Mouse (Mus musculus) cerebellum, adult (tissue): ENCODE data around the gene Olfr71.

Experiments
- ATAC-seq: cut with Nextera tagmentation; 2 replicates; pipeline ENCODE4 v1.9.2; 2017; ENCODE audit warnings: mild to moderate bottlenecking, moderate library complexity, mixed read lengths; ENCODE audit not compliant: insufficient number of reproducible peaks, low FRiP score, low TSS enrichment

Olfr71 gene

DNA sequence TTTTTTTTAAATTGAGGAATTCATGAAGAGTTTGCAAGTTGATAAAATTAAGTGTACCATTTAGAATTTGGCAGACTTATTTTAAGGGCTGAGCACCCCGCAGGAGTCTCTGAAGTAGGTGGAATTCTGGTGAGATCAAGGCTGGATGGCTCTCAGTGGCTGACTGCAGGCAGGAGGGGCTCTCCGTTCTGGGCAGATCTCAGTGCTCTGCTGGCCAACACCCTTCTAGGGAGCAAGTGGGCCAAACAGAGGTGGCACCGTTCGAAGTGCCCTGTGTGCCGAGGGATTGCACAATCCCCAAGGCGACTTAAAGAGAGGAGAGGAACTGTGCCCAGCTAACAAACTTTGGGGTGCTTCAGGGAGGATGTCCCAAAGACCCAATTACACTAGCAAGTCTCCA lies at the start of gene Olfr71:
Gene Olfr71, minus strand, starts transcription at position 387 of the 400 bp plus-strand sequence.
- ATAC-seq: no peak

DNA sequence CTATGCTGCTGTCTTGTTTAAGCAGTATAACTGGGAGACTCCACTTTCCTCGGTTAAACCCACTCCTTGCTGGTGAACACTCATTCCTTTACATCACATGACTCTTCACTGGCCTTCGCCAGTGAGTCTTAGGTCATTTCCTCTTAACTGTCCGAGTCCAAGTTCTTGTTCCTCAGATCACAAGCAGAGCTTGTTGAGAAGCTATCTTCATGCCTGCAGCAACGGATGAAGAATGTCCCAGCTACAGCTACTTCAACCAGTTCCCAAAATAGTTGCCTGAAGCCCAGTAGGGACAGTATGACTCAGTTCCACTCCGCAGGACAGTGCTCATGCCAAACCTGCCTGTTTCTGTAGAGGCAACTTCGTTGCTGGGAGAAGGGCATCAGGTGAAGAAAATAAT lies 47.2 kb upstream of the Olfr71 start:
- no peak for ATAC-seq

DNA sequence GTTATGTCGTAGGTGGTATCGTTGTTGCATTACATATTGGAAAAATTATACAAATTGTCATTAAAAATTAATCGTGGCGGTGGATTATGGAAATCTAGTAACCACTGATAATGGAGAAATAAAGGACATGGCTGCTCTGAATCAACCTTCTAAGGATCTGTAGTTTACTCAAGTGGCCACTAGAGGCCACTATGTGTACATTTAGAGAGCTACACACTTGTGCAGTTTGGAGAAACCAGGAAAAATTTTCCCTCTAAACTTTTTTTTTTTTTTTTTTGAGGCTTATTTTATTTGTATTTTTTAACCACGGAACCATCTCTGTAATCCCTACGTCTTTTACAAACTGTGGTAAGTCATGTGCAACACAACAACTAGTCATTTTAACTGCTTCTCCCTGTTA lies 35.1 kb upstream of the Olfr71 start:
- ATAC-seq: no peak

DNA sequence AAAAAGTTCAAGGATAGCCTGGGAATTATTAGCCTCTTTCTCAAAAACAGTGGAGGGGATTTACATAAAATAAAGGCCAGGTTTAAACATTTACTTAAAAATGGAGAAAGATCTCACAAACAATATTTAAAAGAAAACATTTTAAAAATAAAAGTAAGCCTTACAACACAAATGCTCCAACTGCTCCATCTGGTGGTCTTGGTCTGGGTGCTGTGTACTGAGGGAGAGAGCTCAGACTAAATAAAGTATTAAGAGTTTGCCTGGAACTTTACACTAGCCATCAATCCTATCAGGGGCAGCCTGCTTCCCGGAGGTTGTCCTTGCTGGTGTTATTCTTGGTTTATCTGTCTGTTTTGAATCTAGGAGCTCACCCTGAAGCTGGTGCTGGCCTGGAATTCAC lies 33.0 kb upstream of the Olfr71 start:
- ATAC-seq: no peak

GRCm38 (mm10) chr4:43742637-43743036 lies 32.6 kb upstream of the Olfr71 start:
- ATAC-seq: no peak

- ATAC-seq: no peak
Measured at GRCm38 (mm10) chr4:43741526-43741925, 31.5 kb upstream of the Olfr71 start.

GRCm38 (mm10) chr4:43738989-43739674 lies 29.1 kb upstream of the Olfr71 start:
- ATAC-seq: no peak

GRCm38 (mm10) chr4:43737144-43737543 lies 27.1 kb upstream of the Olfr71 start:
- no peak for ATAC-seq

DNA sequence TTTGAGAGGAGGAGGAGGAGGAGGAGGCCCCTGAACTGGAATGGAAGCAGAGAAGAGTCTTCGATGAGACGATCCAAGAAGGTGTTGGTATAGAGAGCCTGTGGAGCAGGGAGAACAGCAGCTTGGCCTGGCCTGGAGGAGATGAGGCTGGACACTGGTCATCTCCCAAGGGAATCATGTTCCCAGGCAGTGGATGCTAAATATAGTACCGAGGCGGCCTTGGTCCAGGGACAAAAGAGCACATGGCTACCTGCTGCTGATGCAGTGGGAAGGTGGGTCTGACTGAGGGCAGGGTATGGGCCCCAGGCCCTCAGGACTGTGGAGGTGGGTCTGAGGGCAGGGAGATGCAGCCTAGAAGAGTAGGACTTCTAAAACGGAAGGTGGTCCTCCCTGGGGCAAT lies 23.1 kb upstream of the Olfr71 start:
- ATAC-seq: no peak

- ATAC-seq: no peak
Measured at GRCm38 (mm10) chr4:43732171-43732570, 22.1 kb upstream of the Olfr71 start.

- no peak for ATAC-seq
Measured at GRCm38 (mm10) chr4:43730750-43731297, 20.8 kb upstream of the Olfr71 start.

DNA sequence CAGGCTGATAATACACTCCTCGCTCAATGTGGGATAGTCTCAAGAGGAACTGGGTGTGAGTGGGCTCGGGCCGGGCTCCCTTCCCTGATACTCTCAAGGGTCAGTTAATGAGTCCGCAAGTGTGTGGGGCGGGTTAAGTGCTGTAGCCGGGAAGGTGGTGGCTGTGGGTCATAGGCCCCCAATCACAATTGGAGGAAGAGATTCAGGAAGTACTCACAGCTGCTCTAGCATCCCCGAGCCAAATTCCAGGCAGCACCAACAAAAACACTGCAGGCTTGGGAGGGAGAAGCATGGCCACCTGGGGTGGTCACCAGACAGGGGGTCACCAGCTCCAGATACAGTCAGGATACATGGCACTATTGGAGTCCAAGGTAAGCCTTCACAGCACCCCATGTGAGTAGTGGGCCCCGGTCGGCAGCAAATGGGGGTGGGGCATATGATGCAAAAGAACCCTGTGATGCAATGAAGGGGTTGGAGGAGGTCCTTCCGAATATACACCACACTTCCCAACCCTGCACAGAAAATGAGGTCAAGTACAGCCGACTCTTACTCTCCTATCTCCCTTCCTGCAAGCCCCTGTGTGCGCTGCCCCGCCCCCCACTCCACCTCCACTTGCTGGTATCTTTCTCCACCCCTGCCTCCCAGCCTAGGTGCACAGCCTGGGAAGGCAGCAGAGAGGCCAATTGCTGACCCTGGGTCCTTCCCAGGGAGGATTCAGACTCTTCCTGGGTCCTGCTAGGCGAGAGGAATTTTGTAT lies 19.9 kb upstream of the Olfr71 start, which contains the start of gene Spaar:
Gene Spaar, plus strand, starts transcription at position 241 of the 757 bp plus-strand sequence.
- no peak for ATAC-seq

DNA sequence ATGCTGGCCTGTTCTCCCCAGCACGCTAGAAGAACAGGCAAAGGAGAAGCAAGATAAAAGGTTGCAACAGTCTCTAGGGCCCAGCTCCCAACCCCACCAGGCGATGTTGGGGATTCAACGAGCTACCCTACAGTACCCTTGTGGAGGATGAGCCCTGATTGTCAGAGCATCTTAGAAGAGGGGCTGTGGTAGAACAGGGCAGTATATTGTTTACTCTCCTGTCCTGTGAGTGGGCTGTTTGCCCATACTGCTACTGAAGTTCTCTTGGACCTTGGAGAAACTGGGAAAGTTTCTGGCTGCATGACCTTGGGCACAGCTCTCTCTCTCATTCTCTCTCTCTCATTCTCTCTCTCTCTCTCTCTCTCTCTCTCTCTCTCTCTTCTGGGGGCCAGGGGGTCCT lies 19.1 kb upstream of the Olfr71 start:
- no peak for ATAC-seq

GRCm38 (mm10) chr4:43728576-43728954 lies 18.5 kb upstream of the Olfr71 start:
- ATAC-seq: no peak

DNA sequence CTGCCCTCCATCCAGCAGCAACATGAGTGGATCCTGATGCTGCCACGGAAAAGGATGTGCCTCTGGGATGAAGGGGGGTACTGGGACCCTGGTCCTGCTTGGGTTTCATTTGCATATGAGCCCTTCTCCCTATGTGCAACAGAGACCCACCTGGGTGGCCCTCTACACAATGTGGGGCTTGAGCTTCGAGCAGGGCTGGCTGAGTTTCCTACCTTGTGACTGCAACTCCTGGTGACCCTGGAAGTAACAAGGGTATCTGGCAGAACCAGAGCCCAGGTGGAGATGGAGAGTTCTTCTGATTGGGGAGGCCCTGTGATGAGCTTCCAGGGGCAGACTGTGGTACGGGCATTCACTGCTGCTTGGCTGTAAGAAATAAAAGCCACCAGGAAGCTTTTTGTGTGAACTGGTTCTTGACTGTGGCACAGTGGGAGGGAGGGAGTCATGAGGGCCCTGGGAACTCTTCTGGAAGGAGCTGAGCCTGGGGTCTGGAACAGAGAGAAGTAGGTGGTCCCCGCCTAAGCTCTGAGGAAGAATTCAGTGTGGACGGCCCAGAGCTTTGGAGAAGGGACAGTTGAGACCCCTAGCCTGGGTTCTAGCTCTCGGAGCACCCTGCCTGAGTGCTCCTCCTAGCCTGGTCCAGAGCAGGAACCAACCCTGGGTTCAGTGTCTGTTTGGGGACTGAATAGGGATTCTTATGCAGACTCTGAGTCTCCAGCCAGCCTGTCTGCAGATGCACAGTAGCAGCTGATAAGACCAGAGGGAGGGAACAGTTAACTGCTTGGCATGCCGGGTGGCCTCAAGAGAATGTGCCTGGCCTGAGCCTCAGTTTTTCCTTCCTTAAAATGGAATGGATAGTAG lies 17.9 kb upstream of the Olfr71 start:
- ATAC-seq: no peak

DNA sequence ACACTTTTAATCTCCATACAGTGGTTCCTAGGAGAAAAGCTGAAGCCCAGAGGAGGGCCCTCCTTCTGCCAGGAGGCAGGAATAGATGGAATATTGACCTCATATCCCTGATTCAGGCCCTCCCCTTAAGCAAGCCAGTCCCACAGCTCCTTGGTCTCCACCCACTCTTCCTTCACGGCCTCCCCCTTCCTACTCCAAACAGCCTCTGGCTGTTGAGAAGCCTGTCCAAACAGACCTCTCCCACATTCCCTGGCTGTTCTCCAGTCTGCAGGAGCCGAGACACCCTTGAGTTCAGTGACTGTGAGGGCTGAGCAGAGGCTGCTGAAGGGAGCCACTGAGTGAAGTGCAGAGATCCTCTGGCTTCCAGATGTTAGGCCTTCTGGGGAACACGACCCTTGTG lies 16.9 kb upstream of the Olfr71 start, which contains the start of gene Hrct1:
Gene Hrct1, plus strand, starts transcription at position 194 of the 400 bp plus-strand sequence.
- no peak for ATAC-seq

GRCm38 (mm10) chr4:43726228-43726993 lies 16.4 kb upstream of the Olfr71 start:
- ATAC-seq: no peak

DNA sequence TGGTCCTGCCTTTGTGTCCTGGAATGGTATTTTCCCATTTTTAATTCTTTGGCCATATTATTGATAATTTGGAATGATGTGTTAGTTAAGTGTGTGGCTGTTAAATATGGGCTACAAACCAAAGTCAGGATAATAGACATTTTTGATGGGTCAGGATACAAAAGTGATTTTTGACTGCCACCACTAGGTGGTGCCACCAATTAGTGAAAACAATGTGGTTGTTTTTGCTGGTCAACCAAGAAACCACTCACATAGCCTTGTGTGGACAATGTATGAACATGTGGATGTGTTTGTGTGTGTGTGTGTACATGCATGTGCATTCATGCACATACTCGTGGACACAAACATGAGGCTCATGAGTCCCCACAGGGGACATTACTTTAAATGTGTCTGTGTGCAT lies 14.7 kb upstream of the Olfr71 start:
- no peak for ATAC-seq

DNA sequence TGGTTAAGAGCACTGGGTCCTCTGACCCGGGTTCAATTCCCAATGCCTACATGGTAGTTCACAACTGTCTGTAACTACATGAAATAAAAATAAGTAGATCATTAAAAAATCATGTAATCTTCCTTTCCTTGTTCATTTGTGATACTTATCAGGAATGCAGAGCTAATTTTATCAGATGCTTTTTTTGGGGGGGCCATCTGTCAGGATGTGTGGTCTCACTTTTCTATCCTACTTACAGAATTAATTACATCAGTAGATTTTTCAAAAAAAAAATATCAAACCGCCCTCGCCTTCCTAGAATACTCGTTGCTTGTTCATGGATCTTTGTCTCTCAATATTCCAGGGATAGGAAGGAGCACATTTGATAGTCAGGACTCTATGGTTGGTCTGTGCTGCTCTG lies 12.1 kb upstream of the Olfr71 start:
- no peak for ATAC-seq
